10 mouse cellular contexts compared by ENCODE assay signal in genomic region chr6:134041916-134042315, GRCm38 (mm10). TPM values are rescaled to one million over a fixed set of nuclear protein-coding genes. Genes with fewer than 3 reads are reported as not detected.
DNase-seq lines count a peak whose midpoint lies in the region; ATAC-seq and TF ChIP-seq lines count a peak whose summit lies in the region.
"Had no signal": no experiment of that assay in that cellular context is flagged by ENCODE, and none has a peak within 500 bp of the region (broad histone marks: within the 10 kb centered on the region; RNA-seq: fewer than 3 reads in every experiment).

No protein-coding gene starts in this region.

- no peak overlapping the region for H3K27ac ChIP-seq in forebrain, embryonic 16.5 days (ENCODE audit: low read length)
- H3K27ac ChIP-seq in forebrain, embryonic 11.5 days (ENCODE audit: low read depth, low read length), result no peak overlapping the region
- no peak overlapping the region for H3K27ac ChIP-seq in kidney, adult 2 months (ENCODE audit: insufficient read depth, low read depth, low read length)
- H3K27ac ChIP-seq in ES-Bruce4 (ENCODE audit: insufficient read depth, low read length) (no peak overlapping the region), macrophage (peak overlapping the region; percentile 38)

- TF ChIP-seq CTCF in kidney, adult 2 months (conservative IDR thresholded peaks at IDR 0.05; ENCODE audit: insufficient read depth, insufficient read length, low read depth, low read length), result 0 out of 2 replicates have a peak, but pooled peaks have one; percentile 3
- TF ChIP-seq CTCF in ES-Bruce4 (IDR thresholded peaks at IDR 0.05; ENCODE audit: low read depth, low read length), result no peak

- 0 out of 2 replicates have a peak, but pooled peaks have one; percentile 21 for ATAC-seq in forebrain, embryonic 16.5 days
- ATAC-seq in forebrain, embryonic 11.5 days (replicated peaks; ENCODE audit: low FRiP score), result no peak

- 0 out of 2 replicates have a peak, but pooled peaks have one; percentile 15 for TF ChIP-seq EP300 in ES-Bruce4 (IDR thresholded peaks at IDR 0.05; ENCODE audit: insufficient read depth, low read depth, low read length)

- H3K36me3 ChIP-seq in forebrain, embryonic 16.5 days (ENCODE audit: control insufficient read depth, insufficient read depth), result no peaks in the 10 kb centered on the region
- H3K36me3 ChIP-seq in forebrain, embryonic 11.5 days (ENCODE audit: control insufficient read depth, insufficient read depth, low read length), result no peaks in the 10 kb centered on the region
- no peaks in the 10 kb centered on the region for H3K36me3 ChIP-seq in kidney, adult 2 months (ENCODE audit: control insufficient read depth, insufficient read depth, low read length)
- no peaks in the 10 kb centered on the region for H3K36me3 ChIP-seq in ES-Bruce4 (ENCODE audit: control insufficient read depth, insufficient read depth, low read length, poor library complexity, severe bottlenecking)
- H3K36me3 ChIP-seq in macrophage (ENCODE audit: inconsistent target), result no peaks in the 10 kb centered on the region

- peaks cover 15% of the 10 kb centered on the region for H3K4me1 ChIP-seq in forebrain, embryonic 16.5 days (replicated peaks; ENCODE audit: control insufficient read depth, insufficient read depth, low read length)
- H3K4me1 ChIP-seq in forebrain, embryonic 11.5 days (replicated peaks; ENCODE audit: control insufficient read depth, insufficient read depth, low read length), result peaks cover 18% of the 10 kb centered on the region
- peaks cover 46% of the 10 kb centered on the region for H3K4me1 ChIP-seq in kidney, adult 2 months (ENCODE audit: control insufficient read depth, insufficient read depth, low read length)
- peaks cover 8% of the 10 kb centered on the region for H3K4me1 ChIP-seq in ES-Bruce4 (ENCODE audit: control insufficient read depth, insufficient read depth, low read length)

- H3K79me2 ChIP-seq in macrophage (ENCODE audit: inconsistent target), result peaks cover 97% of the 10 kb centered on the region

- no peak overlapping the region for H3K9ac ChIP-seq in forebrain, embryonic 16.5 days (replicated peaks; ENCODE audit: low read depth, low read length)
- no peak overlapping the region for H3K9ac ChIP-seq in forebrain, embryonic 11.5 days (ENCODE audit: low read length)
- H3K9ac ChIP-seq in ES-Bruce4 (ENCODE audit: low read depth, poor library complexity, severe bottlenecking), result no peak overlapping the region

- no peak for TF ChIP-seq POLR2A in kidney, adult 2 months (IDR thresholded peaks at IDR 0.05; ENCODE audit: low read depth, low read length)
- no peak for TF ChIP-seq POLR2A in ES-Bruce4 (IDR thresholded peaks at IDR 0.05; ENCODE audit: insufficient read depth, low read length)

- H3K4me3 ChIP-seq in forebrain, embryonic 16.5 days (replicated peaks; ENCODE audit: low read length), result no peak overlapping the region
- no peak overlapping the region for H3K4me3 ChIP-seq in forebrain, embryonic 11.5 days (ENCODE audit: low read depth, low read length)
- H3K4me3 ChIP-seq in kidney, adult 2 months (ENCODE audit: insufficient read depth, low read depth, low read length), result no peak overlapping the region
- H3K4me3 ChIP-seq in ES-Bruce4 (ENCODE audit: low read depth, low read length) (no peak overlapping the region), macrophage (ENCODE audit: inconsistent target) (no peak overlapping the region)

- H3K4me2 ChIP-seq in forebrain, embryonic 16.5 days (ENCODE audit: low read length), result no peak overlapping the region
- no peak overlapping the region for H3K4me2 ChIP-seq in forebrain, embryonic 11.5 days (ENCODE audit: low read depth, low read length, severe bottlenecking)

- 64% methylated on average over 12 of the region's 12 CpGs for WGBS in forebrain, embryonic 16.5 days
- 63% methylated on average over 12 of the region's 12 CpGs for WGBS in forebrain, embryonic 11.5 days
- WGBS in kidney, adult 2 months, result 41% methylated on average over 12 of the region's 12 CpGs
- 2% methylated on average over 12 of the region's 12 CpGs for WGBS in macrophage (ENCODE audit: missing documents)

- no peaks in the 10 kb centered on the region for H3K27me3 ChIP-seq in forebrain, embryonic 16.5 days (replicated peaks; ENCODE audit: control insufficient read depth, insufficient read depth, low read length)
- no peaks in the 10 kb centered on the region for H3K27me3 ChIP-seq in forebrain, embryonic 11.5 days (ENCODE audit: control insufficient read depth, insufficient read depth, low read length)
- no peaks in the 10 kb centered on the region for H3K27me3 ChIP-seq in kidney, adult 2 months (replicated peaks; ENCODE audit: control insufficient read depth, insufficient read depth, low read length)
- no peaks in the 10 kb centered on the region for H3K27me3 ChIP-seq in ES-Bruce4 (ENCODE audit: control insufficient read depth, insufficient read depth, low read length, poor library complexity, severe bottlenecking)

- DNase-seq in forebrain, embryonic 11.5 days (ENCODE audit: low spot score), result no peak
- no peak for DNase-seq in kidney, adult 2 months
- no peak for DNase-seq in kidney, adult 9 months
- no peak for DNase-seq in gastrocnemius, postnatal 10 days
- no peak for DNase-seq in right cerebral cortex, postnatal 25 days
- DNase-seq: cerebellum, postnatal 25 days; kidney, adult 8-10 months had no signal

- no peaks in the 10 kb centered on the region for H3K9me3 ChIP-seq in forebrain, embryonic 16.5 days (ENCODE audit: control insufficient read depth, low read length)
- H3K9me3 ChIP-seq in forebrain, embryonic 11.5 days (ENCODE audit: control insufficient read depth, low read length), result no peaks in the 10 kb centered on the region
- H3K9me3 ChIP-seq in ES-Bruce4 (replicated peaks; ENCODE audit: control insufficient read depth, insufficient read depth, low read length, poor library complexity, severe bottlenecking), result no peaks in the 10 kb centered on the region

RNA-seq across cellular contexts. Expression of gene Etv6, which starts 6.4 kb away (rescaled TPM):
- polyA plus RNA-seq in forebrain, embryonic 16.5 days (2015; fragmentation: Nextera tagmentation; extraction: Ambion mirVana), result 5.2 and 5.8 TPM in 2 replicates
- 18.8 and 20.9 TPM in 2 replicates for polyA plus RNA-seq in forebrain, embryonic 11.5 days (2014; fragmentation: Nextera tagmentation; extraction: Ambion mirVana)
- 16.3 and 22.6 TPM in 2 replicates for polyA plus RNA-seq in kidney, adult 2 months (2012; rRNA removed)
- polyA plus RNA-seq in ES-Bruce4 (2011; ENCODE audit: insufficient read depth, insufficient read length, low read depth, missing spikeins) (18.1 and 19.9 TPM in 2 replicates), macrophage (2018) (23.4 to 26.3 TPM (median 24.8 TPM) in 3 replicates)
- 100 to 1,000 TPM in 3 of 26 experiments, 10 to 100 TPM in 23; 35.9 to 168 (median 52.6) TPM for total RNA-seq in macrophage (2018; cell fraction: chromatin; rRNA removed)
- 10 to 100 TPM; 34.1 to 60.8 (median 42.1) TPM for total RNA-seq in macrophage (2018; cell fraction: cytosol; rRNA removed)
- 100 to 1,000 TPM in 2 of 26 experiments, 10 to 100 TPM in 24; 37.7 to 145 (median 56.4) TPM for total RNA-seq in macrophage (2018; cell fraction: nucleus; rRNA removed)
- total RNA-seq in gastrocnemius, postnatal 10 days (2021), result 10 to 100 TPM; 12.9 to 14.0 TPM
